Mouse (Mus musculus): ENCODE measurements around the gene Dedd. TPM values are rescaled to one million over a fixed set of nuclear protein-coding genes. Genes with fewer than 3 reads are reported as not detected.

Dedd gene
- 10 to 100 TPM; 38.2 to 39.8 TPM for total RNA-seq (2021)

DNA sequence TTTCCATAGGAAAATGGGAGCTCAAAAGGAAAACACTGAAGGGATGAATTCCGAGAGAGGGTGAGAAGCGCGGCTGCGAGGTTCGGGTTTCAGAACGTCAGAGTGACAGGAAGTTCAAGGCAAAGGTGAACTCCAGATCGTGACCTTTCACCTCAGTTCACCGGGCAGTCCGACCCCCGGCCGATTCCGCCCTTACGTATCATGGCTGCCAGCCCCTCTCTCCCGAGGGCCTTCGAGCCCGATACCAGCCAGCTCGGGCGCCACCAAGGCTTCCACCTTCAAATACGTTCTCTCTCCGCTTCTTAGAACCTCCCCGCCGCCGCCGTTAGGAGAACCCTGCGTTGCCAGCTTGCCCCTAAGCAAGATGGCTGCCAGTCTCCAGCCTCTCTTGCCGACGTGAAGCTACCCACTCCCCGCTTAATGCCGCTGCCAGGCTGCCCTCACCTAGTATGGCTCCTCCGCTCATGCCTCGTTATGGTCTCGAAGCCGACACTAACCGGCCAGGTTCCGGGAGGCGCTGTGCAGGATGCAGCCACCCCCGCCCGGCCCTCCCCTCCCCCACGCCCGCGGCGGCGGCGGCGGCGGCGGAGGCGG, at the start of gene Dedd:
Gene Dedd (plus strand): TSS at position 307 of the 594 bp plus-strand sequence.
- intact Hi-C loops (cut with DNase I) = loop anchor here (2.0 to 5.0 kb wide), 2 partner anchors 34 to 107 kb away; partner anchors contain the start of genes Tomm40l and Ufc1
- DNase-seq (ENCODE audit: low spot score in 2 of 2) = peak; percentile 94 to 97

DNA sequence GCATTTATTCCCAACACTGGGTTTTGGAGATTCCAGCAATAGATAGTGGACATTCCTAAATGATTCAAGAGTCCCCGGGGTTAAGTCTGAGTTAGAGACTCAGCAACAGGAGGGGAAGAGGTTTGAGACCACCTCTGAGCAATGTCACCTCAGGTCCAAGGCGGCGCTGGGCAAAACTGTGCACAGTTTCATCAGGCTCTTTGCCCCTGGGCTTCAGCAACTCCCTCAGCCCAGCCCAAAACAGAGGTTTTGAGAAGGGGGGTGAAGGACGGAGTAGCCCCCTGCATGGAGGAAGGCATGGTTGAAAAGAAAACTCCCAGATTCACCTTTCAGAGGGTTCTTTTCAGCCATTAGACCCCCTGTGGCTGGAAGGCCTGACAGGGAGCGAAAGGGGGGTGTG, 49.2 kb upstream of the Dedd start:
- intact Hi-C loops (cut with DNase I) = no loop called here
- no peak for DNase-seq (ENCODE audit: low spot score in 2 of 2)

DNA sequence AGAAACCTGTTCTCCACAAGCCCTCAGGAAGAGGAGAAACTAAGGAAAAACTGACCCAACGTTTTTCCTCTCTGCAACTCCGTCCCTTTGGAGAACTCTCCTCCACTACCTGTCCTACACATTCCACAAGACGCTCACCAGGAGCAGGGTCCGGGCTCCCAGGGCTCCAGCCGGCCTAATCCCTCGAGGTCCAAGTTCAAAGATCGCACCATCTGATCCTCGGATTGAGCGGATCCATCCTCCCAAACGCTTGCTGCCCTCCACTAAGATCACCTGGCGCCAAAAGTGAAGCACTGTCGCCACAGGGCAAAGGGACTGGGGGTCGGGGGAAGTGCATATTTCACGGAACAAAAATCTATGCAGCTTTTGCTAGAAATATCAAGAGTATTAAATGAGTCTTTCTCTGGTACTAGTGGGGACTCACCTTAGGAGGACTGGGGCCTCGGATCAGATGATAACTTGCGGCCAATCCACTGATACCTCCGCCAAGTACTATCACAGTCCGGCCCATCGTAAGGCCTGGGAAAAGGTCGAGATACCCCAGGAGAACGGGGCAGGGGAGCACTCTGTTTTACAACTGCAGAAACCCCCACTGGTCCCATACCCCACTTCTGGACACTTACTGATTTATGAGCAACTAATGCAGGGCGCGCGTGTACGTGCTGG, 48.6 kb upstream of the Dedd start:
- intact Hi-C loops (cut with DNase I) = no loop called here
- DNase-seq (ENCODE audit: low spot score in 2 of 2) = no peak

DNA sequence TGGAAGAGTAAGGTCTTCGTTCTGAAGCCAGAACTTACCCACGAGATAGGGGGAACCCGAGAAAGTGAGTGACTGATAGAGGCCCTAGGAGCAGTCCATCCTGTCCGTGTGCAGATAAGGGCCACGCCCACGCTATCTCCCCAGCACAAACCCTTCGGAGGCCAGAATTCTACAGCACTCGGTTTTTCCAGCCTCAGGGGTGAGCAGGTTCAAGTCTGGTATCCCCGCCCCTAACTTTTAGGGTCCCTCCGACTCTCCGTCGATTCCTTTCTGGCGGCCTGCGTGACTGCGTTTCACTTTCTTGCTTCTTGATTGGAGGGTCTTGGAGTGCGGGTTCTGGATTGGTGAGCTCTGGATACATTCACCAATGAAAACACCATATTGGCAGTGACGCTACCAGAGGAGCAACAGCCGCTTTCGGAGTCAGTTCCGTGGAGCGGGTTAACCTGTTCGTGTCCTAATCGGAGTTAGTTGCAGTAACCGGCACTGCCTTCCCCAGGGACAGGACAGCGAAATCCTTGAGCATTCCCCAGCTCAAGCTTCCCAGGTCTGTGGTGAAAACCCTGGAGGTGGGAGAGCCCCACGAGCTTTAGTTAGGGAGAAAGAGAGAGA, 47.9 kb upstream of the Dedd start, which contains the start of gene Ppox:
Gene Ppox (minus strand): TSS at position 271 of the 612 bp plus-strand sequence.
- DNase-seq (ENCODE audit: low spot score in 2 of 2) = peak; percentile 92 to 99
- intact Hi-C loops (cut with DNase I) = loop anchor here (1.0 kb wide), 1 partner anchor 34 kb away; no protein-coding TSS in a partner anchor

DNA sequence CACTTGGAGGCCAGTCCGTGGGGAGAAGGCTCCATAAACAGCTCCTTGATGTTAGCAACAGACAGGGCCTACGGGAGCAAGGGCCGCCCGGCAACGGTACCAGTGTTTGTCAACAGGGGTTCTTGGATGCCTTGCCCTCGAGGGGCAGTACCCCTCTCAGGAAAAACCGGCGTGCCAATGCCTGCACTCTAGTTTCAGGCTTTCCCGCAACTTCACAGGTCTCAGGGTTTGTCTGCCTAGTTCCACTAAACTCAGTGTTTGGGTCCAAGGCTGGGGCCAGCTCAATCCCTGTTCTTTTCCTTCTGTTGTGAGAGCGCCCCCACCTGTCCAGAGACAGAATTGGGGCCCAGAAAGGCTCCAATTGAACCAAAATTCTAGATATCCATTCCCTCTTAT, 47.4 kb upstream of the Dedd start:
- intact Hi-C loops (cut with DNase I) = loop anchor here (1.0 kb wide), 1 partner anchor 34 kb away; no protein-coding TSS in a partner anchor
- peak; percentile 76 to 81 for DNase-seq (ENCODE audit: low spot score in 2 of 2)

DNA sequence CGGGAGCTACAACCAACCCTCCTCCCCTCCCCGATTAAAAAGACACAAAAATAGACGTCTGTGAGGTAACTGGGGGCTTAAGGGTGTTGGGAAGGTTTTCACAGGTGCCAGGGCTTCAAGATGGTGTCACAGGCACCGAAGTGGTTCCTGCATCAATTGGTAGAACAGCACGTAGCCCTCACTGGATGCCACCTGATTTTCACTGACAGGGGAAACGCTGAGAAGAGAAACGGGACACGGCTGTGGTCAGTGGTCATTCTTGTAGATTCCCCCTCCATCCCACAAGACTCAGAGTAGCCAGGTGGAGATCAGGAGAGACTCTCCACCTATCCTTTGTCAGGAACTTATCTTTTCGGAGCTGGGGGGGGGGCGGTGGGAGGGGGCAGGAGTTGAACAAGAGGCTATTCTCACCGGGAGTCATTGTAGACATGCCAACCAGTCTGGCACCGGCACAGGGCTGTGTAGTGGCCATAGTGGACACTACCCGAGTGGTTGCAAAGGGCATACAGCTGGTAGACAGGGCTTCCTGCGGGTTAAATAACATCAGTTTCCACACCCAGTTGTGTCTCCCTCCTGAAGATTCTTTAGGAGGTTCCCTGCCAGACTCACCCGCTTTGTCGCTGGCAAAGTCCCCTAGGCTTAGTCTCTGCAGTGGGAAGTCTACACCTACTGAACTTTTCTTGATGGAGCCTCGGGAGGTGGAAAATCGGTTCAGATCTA, 46.7 kb upstream of the Dedd start:
- intact Hi-C loops (cut with DNase I) = no loop called here
- no peak for DNase-seq (ENCODE audit: low spot score in 2 of 2)

DNA sequence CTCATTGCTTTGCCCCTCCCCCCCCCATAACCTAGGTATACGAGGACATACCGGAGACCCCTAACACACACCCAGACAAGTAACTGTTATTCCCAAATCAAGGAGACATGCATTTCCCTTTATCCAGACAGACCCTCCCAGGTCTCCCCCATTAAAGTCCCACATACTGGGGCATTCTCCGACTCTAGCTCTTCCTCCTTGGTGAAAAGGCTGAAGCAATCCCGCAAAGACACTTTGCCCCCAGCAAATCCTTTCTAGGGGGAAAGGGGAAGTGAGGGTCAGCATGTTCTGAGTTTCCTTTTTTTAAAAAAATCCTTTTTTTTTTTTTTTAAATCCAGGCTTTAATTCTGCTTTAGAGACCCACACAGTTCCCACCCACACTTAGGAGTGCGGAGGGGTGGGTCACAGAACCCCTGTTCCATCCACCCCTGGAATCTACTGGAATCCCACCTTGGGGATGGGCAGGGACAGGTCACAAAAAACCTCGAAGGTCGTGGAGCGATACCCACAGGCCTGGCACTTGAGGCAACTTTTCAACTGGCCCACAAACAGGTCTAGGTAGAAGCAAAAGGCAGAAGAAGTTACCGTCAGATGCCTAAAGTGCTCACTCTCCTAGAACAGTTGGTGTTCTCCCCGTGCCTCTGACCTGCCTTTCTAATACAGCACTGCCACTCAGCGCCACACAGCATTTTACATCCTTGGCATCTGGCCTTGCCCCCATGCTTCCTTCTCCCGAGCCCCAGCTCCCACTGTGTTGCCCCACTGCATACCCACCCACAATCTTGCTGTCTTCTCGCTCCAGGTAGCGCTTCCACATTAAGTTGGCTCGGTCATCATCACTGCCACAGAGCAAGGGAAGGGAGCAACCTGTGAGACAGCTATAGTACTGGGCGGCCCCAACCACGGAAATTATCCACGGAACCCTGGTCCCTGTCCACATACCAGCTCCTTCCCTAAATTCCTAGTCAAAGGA, 45.5 kb upstream of the Dedd start:
- DNase-seq (ENCODE audit: low spot score in 2 of 2) = no peak
- intact Hi-C loops (cut with DNase I) = no loop called here

DNA sequence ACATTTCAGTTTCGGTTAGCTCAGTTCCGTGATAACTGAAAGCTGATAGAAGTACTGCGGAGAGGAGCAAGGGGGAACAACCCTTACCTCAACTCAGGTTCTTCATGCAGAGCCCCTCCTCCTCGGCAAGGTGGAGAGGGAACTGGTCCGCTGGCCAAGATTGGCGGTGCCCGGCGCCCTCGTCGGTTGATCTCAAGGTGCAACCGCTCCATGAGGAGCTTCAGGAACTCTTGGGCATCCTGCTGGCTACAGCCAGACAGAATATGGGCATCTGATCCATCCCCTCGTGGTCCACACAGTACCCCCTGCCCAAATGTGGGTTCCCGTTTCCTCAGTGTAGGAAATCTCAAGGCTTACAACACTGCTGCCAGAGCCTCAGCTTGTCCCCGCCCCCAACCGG, 44.5 kb upstream of the Dedd start:
- intact Hi-C loops (cut with DNase I) = no loop called here
- no peak for DNase-seq (ENCODE audit: low spot score in 2 of 2)

DNA sequence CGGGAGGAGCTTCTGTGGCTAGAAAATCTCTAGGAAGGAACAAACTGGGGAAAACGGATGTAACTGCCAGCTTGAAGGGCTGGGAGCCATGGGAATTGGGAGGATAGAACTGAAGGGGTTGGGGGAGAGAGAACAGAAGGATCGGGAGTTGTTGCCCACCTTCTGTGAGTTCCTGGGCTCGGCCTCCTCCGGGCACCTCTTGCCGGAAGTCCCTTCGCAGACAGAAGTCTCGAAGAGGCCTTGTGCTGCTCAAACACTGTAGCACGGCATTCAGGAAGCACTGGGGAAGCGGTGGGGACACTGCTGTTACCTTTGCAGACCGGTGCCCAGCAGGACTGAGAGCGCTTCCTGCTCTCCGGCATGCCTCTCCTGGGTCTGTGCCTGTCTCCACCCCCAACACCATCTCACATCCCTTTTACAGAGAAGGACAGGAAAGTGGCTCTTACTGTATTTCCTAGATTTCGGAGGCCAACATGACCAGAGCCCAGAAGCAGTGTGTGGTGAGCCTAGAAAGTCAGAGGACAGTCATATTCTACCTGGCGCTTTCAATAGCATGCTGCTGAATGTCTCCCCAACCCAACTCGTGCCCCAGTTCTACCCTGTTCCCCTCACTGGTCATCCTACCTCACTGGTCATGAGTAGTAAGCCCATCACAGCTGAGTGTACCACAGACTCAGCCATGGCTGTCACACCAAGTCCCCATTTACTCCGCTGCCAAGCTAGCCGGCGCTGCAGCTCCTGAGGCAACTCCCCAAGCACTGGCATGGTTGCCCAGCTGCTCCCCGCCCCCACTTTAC, 43.7 kb upstream of the Dedd start:
- intact Hi-C loops (cut with DNase I) = no loop called here
- no peak for DNase-seq (ENCODE audit: low spot score in 2 of 2)

DNA sequence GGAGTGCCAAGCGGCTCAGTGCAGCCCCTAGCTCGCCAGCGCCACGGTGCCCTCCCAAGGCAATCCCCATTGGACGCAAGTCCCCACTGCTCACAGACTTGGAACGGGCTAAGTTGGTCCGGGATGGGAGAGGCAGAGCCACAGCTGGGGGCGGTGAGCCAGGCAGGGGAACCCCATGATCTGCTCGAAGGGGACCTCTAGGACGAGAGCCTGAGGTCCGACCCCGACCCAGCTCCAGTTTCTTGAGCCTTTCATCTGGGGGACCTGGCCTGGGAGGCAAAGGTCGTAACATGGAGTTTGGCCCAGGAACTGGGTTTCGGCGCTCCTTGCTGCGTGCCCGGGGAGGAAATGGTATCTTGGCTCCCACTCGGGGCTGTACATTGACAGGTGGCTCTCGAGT, 42.4 kb upstream of the Dedd start:
- no peak for DNase-seq (ENCODE audit: low spot score in 2 of 2)
- intact Hi-C loops (cut with DNase I) = no loop called here

DNA sequence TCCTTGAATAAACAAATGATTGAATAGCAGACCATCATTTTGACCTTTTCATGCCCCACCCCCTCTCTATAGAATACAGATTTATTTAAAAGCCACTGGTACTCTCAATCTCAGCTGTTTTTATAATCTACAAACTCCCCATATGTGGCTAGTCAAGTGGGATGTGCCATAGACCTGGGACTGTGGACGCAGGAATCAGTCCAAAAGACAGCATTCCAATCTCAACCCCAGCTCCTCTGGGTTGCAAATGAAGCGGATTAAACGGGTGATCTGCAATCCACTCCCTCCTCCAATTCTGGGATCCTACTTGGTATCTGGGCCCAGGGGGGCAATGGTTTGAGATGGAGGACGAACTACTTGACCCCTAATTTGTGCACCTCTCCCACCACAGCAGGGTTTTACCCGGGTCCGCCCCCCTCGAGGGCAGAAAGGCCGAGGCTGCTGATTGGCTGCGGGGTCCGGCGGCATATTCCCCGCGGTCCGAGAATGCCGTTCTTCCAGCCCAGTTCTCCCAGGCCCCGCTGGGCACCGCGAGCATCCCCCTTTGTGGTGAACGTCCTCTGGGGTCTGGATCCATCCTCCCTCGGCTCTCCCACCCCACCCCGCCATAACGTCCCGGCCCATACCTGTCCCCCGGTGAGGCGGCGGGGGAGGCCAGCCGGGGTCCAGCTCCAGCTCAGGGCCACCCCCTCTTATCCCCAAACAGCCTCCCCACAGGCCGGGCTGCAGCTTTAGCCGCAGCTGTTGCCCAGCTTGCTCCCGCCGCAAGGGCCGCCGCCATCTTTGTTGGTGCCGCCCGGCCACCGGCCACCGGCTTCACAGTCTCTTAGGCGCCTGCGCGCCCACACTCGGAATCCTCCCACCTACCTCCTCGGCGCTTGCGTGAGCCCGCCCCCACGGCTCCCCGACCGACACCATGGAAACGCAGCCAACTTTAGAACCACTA, 41.5 kb upstream of the Dedd start, which contains the start of gene Usp21:
Gene Usp21 (minus strand): TSS at position 856 of the 946 bp plus-strand sequence.
- intact Hi-C loops (cut with DNase I) = no loop called here

DNA sequence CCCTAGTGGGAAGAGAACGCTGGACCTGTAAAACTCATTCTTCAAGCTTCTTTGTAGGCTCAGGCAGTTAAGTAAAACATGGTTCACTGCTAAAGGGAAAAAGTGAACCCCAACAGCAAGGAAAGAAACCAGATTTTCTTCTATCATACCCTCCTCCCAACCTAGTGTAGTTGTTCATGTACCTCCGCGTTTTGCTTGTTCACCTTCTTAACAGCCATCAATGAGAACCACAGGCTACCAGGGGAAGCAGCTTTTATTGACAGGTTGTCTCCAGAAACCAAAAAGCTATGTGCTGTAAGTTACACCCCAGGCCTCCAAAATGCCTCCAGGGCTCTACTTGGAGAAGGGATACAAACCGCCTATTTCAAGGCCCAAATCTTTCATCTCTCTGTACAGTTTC, 40.6 kb upstream of the Dedd start:
- DNase-seq (ENCODE audit: low spot score in 2 of 2) = no peak
- intact Hi-C loops (cut with DNase I) = no loop called here

More for the DNA sequence above, 41.5 kb upstream of the Dedd start, which contains the start of gene Usp21:
- peak; percentile 93 to 97 for DNase-seq (ENCODE audit: low spot score in 2 of 2)

DNA sequence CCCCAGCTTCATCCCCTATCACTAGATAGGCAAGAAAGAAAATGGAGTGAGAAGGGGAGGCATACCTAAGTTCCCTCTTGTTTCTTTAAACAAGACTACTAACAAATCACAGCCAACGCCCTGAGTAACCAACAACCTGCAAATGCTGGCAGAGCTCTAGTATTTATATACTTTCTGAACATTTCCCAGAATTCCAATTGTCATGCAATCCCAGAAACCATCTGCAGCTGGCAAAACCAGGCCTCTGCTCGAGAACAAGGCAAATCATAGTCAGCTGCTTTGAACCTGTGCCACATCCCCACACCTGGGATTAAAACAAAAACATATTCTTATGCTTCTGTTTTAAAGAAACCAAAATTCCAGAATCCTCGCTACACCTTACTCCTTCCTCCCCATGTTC, 35.6 kb upstream of the Dedd start:
- intact Hi-C loops (cut with DNase I) = no loop called here
- DNase-seq (ENCODE audit: low spot score in 2 of 2) = no peak

DNA sequence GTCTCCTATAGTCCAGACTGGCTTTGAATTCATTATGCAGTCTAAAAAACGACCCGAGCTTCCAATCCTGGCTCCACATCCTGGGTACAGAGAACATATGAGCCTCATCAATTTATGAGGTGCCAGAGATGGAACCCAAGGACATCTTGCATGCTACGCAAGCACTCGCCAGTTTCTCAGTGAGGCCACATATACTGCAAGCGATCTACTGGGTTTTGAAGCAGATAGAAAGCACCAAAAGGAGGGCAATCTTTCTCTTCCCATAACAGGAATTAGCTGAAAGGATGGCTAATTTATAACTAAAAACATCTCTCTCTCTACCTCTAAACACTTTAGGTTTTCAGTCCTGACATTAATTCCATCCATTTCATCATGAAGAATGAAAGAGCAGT, 35.0 kb upstream of the Dedd start:
- intact Hi-C loops (cut with DNase I) = loop anchor here (2.0 kb wide), 1 partner anchor 35 kb away; the partner anchor contains the start of gene Dedd
- no peak for DNase-seq (ENCODE audit: low spot score in 2 of 2)

DNA sequence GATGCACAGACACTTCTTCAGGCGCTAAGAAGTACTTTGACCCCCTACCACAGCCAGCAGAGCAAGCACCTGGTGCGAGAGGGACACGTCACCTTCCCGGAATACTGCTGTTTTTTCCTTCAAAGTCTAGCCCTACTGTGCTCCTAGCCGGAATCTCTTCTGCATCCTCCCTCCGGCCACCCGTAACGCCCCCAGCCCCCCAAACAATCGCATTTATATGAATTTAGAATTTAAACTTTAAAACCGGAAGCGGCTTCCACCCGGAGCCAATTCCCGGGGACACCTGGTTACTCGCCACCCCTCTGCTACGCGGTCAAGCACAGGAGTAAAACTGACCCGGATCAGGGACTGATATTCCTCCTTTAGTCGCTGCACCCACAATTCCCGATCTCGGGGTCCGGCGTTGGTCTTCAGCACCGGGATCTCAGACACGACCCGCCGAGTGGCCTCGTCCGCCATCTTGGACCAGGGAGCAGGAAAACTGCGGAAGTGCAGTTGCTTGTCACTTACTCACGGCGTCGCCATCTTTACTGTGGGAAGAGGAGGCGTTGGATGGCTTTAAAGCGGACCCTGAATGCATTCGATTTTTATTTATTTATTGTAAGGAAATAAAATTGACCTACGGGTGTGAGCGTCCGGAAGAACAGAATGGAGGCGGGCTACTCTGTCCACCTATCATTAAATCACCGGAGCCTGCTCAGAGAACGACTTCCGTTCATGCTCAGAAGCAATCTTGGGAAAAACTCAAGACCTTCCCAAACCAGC, 34.5 kb upstream of the Dedd start, which contains the start of gene Ufc1:
Gene Ufc1 (minus strand): TSS at position 727 of the 765 bp plus-strand sequence.
- intact Hi-C loops (cut with DNase I) = loop anchor here (2.0 kb wide), 1 partner anchor 34 kb away; the partner anchor contains the start of gene Dedd
- DNase-seq (ENCODE audit: low spot score in 2 of 2) = peak; percentile 88 to 89

DNA sequence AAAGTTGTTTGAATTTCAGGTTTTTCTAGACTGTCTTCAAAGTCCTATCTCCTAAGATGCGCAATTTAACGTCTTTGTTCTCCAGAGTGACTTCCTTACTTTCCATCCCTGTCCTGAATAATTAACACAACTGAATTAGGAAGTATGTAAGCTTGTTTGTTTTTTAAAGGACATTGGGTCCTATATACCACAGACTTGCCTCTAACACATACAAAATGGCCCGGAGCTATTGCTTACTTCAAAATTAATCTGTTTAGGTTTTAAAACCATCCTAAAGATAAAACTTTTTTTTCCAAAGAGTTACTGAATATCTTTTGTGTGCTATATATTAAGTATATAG, 33.9 kb upstream of the Dedd start:
- no peak for DNase-seq (ENCODE audit: low spot score in 2 of 2)
- intact Hi-C loops (cut with DNase I) = loop anchor here (2.0 kb wide), 1 partner anchor 34 kb away; the partner anchor contains the start of gene Dedd
